Mouse (Mus musculus) heart, postnatal 14 days (tissue): Measurements from ENCODE around the gene Hba-a1. TPM values are rescaled to one million over a fixed set of nuclear protein-coding genes. Genes with fewer than 3 reads are reported as not detected.
"Not testable (repeated sequence)": the region's sequence is repeated elsewhere in the genome, so short reads cannot be mapped to it uniquely, and the experiment has no call there.

Source experiments
- DNase-seq, 2 experiments: peaks; one replicate each; pipeline ENCODE4 v3.0.0; 2021 to 2022
- intact Hi-C: fragments of 180-260 bp; cut with DNase I; formaldehyde crosslinking; loops from one replicate; pipeline ENCODE4 v1.15.1; 2025
- long read RNA-seq, 2 experiments: library from polyadenylated mRNA; stranded (forward); transcript quantifications; one replicate each; pipeline ENCODE4 v2.0.0; 2021
- total RNA-seq, 2 experiments: library from RNA; stranded (reverse); gene quantifications; 2 replicates each; pipeline ENCODE4 v1.2.3; 2021

The Hba-a1 gene
- total RNA-seq = over 10,000 TPM; 19,140 to 26,056 TPM
- long read RNA-seq, experiment 1, transcript Hba-a1-201 (3 exons, 699 nt) = major isoform, 6,528 of 6,577 reads
- long read RNA-seq, experiment 1, transcript Hba-a1-202 (2 exons, 494 nt) = minor isoform, 26 of 6,577 reads
- long read RNA-seq, experiment 1, partial matches to known transcripts = 22 of 6,577 reads
- long read RNA-seq, experiment 1, other reads (novel, unspliced or antisense) = 1 of 6,577 reads
- long read RNA-seq, experiment 2, transcript Hba-a1-202 (2 exons, 494 nt) = minor isoform, 42 of 6,833 reads
- long read RNA-seq, experiment 2, transcript Hba-a1-201 (3 exons, 699 nt) = major isoform, 6,757 of 6,833 reads
- long read RNA-seq, experiment 2, partial matches to known transcripts = 33 of 6,833 reads
- long read RNA-seq, experiment 2, other reads (novel, unspliced or antisense) = 1 of 6,833 reads

DNA sequence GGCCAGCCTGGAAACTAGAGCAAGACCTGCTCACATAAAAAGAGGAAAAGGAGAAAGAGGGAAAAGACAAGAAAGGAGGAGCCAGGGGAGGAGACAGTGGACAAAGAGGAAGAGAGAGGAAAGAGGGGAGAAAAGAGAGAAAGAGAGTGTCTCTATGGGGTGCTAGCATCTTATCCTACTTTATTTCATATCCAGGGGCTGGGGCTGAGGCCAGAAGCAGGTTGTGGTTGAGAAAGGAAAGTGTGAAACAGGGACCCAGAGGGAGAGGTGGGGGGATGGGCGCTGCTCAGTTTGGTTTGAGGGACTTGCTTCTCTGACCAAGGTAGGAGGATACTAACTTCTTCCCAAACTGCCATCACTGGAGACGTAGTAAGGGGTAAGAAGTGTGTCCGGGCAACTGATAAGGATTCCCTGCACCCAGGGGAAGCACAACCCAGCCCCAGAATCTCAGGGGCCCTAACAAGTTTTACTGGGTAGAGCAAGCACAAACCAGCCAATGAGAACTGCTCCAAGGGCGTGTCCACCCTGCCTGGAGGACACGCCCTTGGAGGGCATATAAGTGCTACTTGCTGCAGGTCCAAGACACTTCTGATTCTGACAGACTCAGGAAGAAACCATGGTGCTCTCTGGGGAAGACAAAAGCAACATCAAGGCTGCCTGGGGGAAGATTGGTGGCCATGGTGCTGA lies at the start of gene Hba-a1:
Gene Hba-a1, plus strand, starts transcription at position 421 of the 687 bp plus-strand sequence.
- DNase-seq, intact Hi-C loops: not testable (repeated sequence)

DNA sequence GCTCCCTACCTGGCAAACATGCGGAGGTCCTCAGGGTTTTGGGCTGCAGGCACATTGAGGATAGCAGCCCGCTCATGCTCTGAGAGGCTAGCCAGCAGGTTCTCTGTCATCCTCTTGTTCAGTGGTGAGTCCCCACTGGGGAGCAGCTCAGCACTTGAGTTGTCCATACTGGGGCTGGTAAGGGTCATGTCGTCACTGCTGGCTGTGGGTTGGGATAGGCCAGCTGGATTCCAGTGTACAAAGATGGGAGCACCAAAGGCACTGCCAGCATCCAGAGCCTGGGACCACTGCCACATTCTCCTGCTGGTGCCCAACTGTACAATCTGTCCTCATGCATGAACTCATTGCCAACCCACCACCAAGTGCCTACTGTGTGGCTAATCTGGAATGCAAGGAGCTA lies 49.4 kb upstream of the Hba-a1 start:
- peak in 1 of 2 experiments; percentile 54 for DNase-seq
- intact Hi-C loops = no loop called here

- DNase-seq = peak in 1 of 2 experiments; percentile 2
- intact Hi-C loops = no loop called here
Observed at GRCm38 (mm10) chr11:32234816-32235485, 48.4 kb upstream of the Hba-a1 start.

GRCm38 (mm10) chr11:32235646-32236045 lies 47.7 kb upstream of the Hba-a1 start:
- intact Hi-C loops = no loop called here
- DNase-seq = peak; percentile 75 to 76

- intact Hi-C loops = no loop called here
- DNase-seq = no peak
Observed at GRCm38 (mm10) chr11:32236132-32236531, 47.2 kb upstream of the Hba-a1 start.

DNA sequence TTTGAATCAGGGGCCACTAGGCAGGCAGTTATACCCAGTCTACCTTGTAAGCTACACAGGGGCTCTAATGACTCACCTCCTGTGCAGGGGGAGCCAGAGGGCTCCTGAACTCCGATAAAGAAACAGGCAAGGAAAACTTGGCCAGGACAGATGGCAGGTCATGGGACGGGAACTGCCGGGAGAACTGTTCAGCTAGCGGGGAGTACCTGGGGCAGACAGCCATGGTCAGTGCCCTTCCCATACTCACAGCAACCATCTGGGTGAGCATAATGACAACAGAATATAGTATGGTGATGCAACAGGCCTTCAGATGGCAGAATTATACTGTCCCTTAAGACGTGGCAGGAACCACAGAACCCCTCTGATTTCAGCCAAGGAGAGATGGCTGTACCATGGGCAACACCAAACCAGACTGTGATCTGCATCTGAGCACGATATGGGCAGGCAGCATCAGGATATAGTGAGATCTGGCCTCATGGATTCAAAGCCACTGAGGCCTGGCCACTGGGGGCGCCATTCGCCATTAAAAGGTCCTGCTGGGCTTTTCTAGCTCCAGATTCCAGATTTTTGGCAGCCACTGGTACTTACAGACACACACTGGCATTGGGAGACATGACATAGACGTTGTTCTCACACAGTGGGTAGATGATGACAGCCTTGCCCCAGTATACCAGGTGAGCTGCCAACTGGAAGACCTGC lies 46.5 kb upstream of the Hba-a1 start:
- intact Hi-C loops = no loop called here
- peak; percentile 62 to 80 for DNase-seq

DNA sequence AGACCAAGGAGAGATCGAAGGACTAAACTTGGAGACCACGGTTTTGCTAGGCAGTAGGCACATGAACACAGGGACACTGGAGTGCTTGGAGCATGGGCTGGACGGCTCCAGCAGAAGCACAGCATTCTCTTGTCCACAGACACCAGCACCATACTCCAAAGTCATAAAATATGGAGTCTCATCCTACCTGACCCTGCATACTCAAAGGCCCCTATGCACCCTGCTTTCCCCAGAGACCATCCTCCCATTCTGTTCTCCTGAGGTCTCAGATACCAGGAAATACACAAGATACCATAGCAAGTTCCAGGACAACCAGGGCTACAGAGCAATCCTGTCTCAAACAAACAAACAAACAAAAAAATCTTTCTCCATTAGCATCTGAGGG lies 45.9 kb upstream of the Hba-a1 start:
- intact Hi-C loops = no loop called here
- DNase-seq = no peak

- intact Hi-C loops = loop anchor here (1.0 to 2.0 kb wide), 3 partner anchors 21 to 55 kb away; partner anchors contain the start of gene Hbq1b
- peak; percentile 71 to 81 for DNase-seq
Observed at GRCm38 (mm10) chr11:32238093-32238860, 45.0 kb upstream of the Hba-a1 start.

GRCm38 (mm10) chr11:32241391-32241790 lies 41.9 kb upstream of the Hba-a1 start:
- DNase-seq = no peak
- intact Hi-C loops = no loop called here

GRCm38 (mm10) chr11:32242209-32242608 lies 41.1 kb upstream of the Hba-a1 start:
- no peak for DNase-seq
- intact Hi-C loops = no loop called here

DNA sequence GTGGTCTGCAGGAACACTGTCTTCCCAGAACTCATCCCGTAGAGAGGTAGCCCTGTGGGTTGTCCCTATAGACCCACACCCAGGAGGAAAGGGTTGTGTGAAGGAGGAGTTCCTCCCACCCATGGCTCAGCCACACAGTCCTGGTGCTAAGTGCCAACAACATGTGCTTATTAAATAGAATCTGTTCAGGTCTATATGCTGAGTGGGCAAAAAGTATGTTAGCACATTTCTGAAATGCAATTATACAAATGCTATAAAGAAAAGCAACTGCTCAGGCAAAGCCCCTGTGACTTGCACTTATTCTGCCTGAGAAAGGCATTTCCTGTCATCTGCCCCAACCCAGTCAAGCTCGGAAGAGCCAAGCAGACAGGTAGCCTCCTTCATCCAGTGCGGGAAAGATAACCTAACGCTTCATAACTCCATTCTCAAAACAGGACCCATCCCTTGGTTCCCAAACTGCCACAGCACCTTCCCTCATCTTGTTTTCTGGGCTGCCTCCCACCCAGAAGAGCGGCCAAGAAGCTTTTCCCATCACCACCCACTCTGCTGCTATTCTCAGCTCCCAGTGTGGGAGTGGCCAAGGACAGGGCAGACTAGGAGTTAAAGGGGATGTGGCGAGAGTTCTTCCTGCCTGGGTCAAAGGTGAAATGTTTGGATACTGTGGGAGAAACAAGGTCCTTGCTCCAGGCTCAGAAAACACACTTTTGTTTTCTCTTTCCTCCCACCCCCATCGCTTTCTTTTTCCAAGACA lies 39.9 kb upstream of the Hba-a1 start:
- no peak for DNase-seq
- intact Hi-C loops = no loop called here

DNA sequence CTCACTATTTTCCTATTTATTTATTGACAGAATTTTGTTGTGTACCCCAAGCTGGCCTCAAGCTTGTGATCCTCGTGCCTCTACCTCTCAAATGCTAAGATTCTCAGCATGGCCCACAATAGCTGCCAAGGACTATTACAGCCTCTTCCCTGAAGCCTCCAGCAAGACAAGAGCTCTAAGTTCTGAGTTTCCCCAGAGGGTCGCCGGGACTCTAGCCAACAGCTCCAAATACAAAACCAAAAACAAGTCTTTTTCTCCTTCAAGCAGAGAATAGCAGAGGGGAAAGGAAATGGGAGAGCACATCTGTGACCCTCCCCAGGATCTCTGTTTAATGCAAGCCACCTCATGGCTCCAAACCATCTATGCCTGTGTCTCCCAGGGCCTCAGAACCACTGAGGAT lies 39.2 kb upstream of the Hba-a1 start:
- peak; percentile 47 to 60 for DNase-seq
- intact Hi-C loops = no loop called here

DNA sequence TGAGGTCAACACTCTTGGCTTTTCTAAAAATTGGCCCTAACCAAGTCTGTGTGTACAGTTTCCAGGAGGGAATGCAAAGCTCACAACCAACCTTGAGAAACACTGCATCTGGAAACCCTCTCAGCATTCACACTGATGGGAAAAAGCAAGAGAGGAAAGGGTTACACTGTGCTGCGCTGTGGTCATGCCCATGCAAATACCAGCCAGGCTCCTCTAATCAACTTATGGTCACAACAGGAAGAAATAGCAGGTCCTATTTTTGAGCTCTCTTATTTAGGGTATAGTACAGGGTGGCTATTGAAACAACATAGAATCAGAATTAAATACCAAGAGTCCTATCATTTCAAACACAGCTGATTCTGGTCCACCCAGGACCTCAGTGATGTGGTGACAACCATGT lies 38.7 kb upstream of the Hba-a1 start:
- DNase-seq = no peak
- intact Hi-C loops = no loop called here

DNA sequence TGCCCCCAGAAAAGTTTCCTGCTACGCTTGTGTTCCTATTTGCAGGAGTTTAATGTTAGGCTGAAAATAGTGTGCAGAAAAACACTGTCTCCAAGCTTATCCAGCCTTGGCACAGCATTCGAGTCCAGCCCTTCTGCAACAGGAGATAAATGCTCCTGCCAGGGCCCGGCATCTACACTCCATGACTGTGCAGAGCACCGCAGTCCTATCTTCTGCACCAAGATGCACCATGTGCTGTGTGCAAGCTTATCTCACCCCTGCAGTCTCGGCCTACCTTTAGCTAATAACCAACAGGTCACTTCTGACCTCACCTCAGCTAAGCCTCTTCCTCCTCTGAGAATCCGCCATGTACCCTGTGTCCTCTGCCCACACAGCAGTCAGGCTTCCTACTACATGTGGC lies 37.7 kb upstream of the Hba-a1 start:
- DNase-seq = no peak
- intact Hi-C loops = no loop called here

- DNase-seq = no peak
- intact Hi-C loops = no loop called here
Observed at GRCm38 (mm10) chr11:32247068-32247467, 36.2 kb upstream of the Hba-a1 start.

DNA sequence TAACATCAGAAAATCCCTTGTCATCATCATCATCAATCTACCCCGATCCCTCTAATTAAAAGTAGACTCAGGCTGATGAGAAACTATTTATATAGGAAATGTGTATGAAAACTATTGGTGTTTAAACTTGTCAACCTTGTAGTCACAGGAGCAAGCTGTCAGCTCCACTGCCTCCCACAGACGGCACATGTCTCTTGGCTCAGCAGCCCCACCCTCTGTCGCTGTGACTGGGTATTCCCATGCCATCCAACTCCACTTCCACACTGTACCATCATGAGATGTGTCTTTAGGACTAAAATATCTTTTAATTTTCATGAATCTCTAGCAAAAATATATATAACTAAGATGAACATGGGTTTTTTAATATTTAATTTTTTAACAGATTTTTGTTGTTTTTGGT lies 35.0 kb upstream of the Hba-a1 start:
- intact Hi-C loops = no loop called here
- DNase-seq = no peak

GRCm38 (mm10) chr11:32250880-32251763 lies 32.2 kb upstream of the Hba-a1 start:
- DNase-seq = no peak
- intact Hi-C loops = no loop called here

- DNase-seq = no peak
- intact Hi-C loops = no loop called here
Observed at GRCm38 (mm10) chr11:32253121-32253520, 30.2 kb upstream of the Hba-a1 start.
